Mouse (Mus musculus): ENCODE measurements at regions not wholly inside any gene's neighbourhood (a gene's known extent, or its start where the extent isn't known, plus 50 kb on each side); places are given as distances from the start of the nearest gene placed in this dataset.
"Not testable (repeated sequence)": the region's sequence is repeated elsewhere in the genome, so short reads cannot be mapped to it uniquely, and the experiment has no call there.

DNA sequence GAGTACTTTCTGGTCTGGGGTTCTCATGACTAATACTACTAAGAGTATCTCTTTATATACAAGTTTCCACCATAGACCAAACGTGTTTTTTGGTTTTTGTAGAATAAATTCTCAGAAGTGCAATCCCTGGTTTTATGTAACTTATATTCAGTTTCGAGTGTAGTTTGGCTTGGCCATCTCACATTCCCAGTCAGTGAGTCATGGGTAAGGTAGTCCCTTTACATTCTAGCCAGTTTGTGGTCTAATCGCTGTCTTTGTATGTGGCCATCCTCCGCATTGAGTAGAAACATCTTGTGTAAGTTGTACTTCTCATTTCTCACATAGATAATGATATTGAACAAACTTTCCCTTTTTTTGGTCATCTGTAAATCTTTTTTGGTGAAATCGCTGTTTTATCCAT is 88.3 kb downstream of the Anxa5 start:
- DNase-seq: no peak

DNA sequence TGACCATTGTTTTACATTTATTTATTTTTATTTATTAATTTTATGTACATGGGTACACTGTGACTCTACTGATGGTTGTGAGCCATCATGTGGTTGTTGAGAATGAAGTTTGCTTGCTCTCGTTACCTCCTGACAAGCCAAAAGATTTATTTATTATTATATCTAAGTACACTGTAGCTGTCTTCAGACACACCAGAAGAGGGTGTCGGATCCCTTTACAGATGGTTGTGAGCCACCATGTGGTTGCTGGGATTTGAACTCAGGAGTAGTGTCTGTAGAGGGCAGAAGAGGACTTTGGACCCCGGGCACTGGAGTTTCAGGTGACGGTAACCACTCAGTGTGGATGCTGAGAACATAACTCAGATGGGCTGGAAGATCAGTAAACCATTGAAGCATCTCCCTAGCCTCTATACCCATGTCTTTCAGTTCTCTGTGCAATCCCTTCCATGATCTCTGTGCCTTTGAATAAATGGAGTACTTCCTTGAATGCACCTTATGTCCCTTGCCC is 92.2 kb downstream of the Anxa5 start:
- no peak for DNase-seq

DNA sequence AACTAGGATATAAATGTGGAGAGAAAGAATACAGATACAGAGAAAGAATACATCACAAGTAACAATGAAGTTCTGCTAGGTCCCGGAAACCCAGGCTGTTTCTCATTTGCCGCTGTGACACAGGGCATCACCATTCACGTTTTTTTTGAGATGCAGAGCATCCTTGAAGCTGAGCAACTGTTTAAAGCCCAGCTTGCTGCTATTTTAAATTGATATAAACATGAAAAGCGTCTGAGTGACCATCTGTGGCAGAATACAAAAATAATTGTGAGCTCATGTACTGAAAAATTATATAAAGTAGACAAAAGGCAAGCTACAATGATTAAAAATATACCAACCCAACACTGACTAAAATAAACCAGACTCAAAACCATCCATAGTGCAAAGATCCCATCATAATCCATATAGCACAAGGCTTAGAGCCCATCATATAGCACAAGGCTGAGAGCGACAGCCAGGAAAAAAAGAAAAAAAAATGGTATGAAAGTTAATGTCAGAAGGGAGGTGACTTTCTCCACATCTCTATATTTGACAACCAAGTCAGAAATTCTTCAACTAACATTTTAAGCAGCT is 94.0 kb downstream of the Anxa5 start:
- no peak for DNase-seq

GRCm38 (mm10) chr3:36375722-36376121 is 100.0 kb downstream of the Anxa5 start:
- no peak for DNase-seq

- DNase-seq: no peak
These were observed 100.8 kb downstream of the Anxa5 start for GRCm38 (mm10) chr3:36374939-36375338.

GRCm38 (mm10) chr3:36360933-36361332 is 114.8 kb downstream of the Anxa5 start:
- DNase-seq: no peak

DNA sequence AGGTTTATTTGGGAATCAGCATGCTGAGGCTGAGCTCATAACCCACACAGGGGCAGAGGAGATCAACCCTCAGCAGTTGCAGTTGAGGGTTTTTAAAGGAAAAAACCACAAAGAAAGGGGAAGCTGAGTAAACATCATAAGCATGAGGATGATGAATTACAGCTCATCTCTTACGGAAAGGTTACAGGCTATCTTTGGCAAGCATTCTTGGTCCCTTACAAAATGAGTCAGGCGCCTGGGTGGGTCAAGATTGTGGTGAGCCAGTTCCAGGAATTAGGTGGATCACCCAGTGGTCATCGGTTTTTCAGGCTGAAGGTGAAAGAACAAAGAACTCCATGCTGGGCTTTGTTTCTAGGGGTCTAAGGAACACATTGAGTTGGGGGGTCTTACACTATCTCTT is 121.5 kb downstream of the Anxa5 start:
- not testable (repeated sequence) for DNase-seq

DNA sequence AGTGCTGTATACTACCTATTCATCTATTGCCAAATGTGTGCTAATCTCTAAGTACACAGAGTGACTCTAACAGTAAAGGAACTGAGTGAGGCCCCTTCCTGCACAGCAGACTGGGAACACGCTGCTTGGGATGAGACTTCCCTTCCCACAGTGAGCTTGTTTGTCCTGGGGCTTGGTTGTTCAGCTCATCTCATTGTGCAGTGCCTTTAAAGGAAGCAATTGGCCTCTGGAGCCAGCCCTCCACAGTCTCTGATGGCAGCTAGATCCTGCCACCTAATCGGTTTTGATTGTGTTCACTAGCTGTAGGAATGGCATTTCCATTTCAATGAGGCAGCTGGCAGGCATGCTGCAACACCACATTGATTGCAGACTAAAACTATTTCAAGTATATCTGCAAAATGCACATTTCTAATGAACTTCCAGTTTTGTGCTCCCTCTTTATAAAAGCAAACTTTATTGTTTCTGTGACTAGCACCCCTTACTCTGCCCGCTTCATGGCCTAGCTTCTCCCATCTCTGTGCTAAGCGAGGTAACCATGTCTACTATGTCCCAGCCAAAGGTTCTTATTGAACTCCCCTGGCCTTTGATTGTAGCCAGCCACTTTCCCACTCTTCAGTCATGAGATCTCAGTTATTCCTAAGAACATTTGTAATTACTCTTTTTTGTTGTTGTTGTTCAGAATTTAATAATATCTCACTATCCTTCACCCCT is 123.5 kb downstream of the Anxa5 start:
- DNase-seq: no peak

DNA sequence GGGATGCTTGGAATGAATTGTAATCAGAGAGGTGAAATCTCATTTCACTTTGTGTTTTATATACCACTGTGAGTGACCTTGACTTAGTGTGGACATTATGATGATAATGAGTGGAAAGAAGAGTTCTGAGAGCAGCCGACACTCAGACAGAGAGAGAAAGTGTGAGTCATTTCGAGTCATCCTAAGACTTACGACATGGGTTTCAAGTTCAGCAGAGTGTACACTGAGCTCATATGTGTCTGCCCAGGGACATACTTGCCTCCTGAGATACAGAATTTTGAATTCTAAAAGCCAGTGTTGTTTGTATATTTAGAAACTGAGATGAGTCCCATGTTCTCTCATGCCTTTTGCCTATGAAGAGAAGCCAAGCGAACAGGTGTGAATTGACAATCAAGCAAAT is 126.6 kb downstream of the Anxa5 start:
- no peak for DNase-seq

DNA sequence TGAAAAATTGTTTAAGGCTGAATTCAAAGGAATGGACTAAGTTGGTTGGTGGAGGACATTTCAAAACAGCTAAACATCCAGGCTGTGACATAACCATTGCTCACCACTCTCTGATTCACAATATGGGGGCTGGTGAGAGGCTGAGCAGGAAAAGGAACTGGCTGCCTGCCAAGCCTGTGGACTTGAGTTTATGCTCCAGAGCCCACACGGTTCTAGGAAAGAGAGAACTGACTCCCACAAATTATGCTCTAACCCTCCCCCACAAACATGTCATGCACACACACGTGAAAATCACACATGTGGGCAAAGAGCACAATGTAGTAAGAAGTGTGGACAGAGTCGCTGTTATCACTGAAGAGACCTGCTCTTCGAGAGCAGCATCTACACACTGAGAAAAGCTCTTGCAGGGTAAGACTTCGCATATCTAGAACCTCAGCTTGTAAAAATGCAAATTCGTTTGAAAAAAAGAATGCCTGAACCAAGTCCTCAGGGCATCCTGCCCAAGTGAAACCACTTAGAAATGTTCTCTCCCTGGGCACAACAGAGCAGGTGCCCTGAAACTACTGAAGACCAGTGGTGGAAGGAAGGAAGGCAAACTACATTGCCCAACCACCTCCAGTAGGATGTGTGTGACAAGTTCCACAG is 118.9 kb upstream of the Qrfpr start:
- no peak for DNase-seq

DNA sequence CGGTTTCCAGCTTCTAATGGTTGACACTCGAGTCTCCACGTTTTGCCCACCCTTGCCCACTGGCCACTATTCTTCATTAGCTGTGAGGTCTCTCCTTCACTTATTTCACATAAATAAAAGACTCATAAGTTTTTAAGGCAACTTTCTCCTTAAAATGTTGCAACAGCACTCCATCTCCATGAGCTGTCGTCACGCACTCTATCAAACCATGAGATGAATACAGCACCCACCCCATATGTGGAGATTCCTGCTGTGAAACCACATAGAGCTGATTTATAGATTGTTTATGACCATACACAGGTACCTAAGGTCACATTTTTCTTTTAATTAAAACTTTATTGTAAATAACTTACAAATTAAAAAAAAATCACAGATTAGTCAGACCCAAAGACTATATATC is 117.5 kb upstream of the Qrfpr start:
- no peak for DNase-seq

- DNase-seq: no peak
These were observed 112.2 kb upstream of the Qrfpr start for GRCm38 (mm10) chr3:36334279-36334678.

- no peak for DNase-seq
These were observed 109.9 kb upstream of the Qrfpr start for GRCm38 (mm10) chr3:36332016-36332415.

DNA sequence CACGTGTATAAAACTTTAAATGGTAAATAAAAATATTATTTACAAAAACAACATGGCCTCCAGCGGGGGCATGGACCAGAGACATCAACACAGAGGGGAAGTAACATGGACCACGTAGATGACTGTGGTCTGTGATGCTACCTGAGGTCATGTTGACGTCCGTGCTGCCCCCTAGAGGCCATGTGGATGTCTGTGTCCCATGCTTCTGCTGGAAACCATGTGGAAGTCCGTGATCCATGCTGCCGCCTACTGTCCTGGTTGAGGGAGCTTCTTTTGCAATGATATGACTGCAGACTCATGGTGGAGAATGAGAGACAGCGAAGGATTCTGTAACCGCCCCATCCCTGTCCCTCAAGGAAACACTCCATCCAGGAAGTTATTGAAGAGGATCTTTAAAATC is 108.5 kb upstream of the Qrfpr start:
- peak; percentile 1 for DNase-seq

DNA sequence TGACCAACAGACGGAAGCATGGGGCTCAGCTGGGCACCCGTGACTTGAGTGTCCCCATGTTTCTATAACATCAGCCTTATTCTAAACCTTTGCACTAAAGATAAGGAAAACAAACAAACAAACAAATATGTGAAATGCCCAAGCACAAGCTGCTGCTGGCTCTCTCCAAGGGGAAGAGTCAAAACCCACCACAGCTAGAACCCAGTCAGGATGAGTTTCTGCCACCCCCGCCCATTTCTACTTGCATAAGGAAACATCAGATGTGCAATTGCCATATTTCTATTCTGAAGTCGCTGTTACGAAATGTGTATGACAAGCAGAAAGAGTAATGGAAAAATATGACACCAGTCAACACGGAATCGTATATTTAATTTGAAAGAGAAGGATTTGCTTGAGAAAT is 107.5 kb upstream of the Qrfpr start:
- no peak for DNase-seq

GRCm38 (mm10) chr3:36328927-36329326 is 106.8 kb upstream of the Qrfpr start:
- no peak for DNase-seq

DNA sequence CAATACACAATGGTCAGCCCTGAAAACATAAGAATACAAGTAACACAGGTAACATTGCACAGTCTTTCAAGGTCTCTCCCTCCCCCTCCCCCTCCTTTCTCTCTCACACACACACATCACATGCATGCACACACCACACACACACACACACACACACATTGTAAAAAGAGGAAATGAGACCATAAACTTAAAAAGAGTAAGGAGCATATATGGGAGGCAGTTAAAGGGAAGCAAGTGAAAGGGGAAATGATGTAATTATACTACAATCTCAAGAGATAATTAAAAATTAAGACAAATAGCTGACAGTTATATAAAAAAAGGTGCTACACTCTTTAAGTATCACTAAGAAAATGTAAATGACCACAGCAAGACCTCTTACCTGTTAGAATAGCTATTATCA is 96.5 kb upstream of the Qrfpr start:
- no peak for DNase-seq

DNA sequence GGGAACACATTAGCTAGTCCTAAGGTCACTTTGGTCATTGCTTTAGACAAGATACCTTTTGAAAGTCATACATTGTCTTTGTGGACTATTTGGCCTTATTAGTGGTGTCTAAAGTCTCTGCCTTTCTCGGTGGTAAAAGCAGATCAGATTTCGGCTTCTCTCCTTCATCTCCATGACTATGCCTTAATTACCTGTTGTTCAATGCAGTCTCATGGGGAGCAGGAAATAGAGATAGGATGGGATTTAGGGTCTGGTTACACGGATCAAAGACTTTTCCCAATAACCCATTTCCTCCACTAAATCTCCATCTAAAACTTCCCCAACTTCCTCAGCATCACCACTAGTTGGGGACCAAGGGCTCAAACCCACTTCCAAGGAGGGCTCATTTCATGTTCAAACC is 89.2 kb upstream of the Qrfpr start:
- no peak for DNase-seq

- DNase-seq: no peak
These were observed 88.6 kb upstream of the Qrfpr start for GRCm38 (mm10) chr3:36310642-36311267.

GRCm38 (mm10) chr3:36296792-36297191 is 74.7 kb upstream of the Qrfpr start:
- no peak for DNase-seq

DNA sequence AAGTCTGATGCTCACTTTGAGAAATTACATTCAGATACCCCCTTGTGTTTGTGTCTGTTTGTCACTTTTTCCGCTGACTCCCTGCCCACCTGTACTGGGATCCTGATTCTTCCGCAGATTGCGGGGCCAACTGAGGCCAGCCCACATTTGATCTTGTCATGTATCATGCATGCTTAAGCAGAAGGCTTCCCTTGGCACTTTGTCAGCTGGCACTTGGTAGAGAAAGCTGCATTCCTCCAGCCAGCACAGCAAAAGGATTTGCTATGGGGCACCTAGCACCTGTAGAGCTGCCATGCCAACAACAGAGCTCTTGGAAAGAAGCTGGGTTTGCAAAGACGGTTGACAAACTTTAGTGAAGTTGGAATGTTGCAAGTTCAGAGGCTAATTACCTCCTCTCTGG is 69.9 kb upstream of the Qrfpr start:
- DNase-seq: no peak

DNA sequence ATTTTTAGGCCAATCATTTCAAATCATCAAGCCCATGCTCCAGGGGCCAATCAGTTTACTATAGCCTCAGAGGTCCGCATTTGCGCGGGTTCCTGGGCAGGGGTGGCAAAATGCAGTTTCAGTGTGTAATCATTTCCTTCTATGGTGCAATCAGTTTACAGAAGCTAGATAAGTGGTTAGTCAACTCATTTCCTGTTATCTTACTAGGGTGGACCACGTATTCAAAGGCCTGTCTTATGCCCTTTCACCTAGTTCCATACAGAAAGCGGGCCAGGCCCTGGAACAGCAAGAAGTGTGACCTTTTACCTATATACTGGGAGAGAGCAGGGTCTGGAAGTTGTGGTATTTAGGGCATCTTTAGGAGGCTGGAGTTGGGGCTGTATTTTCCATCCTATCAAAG is 62.0 kb upstream of the Qrfpr start:
- no peak for DNase-seq

GRCm38 (mm10) chr3:36275502-36275901 is 53.4 kb upstream of the Qrfpr start:
- no peak for DNase-seq

Measured in cerebellum, adult 8-10 months (tissue).